In genomic region chr6:112295269-112295668, GRCm38 (mm10) we compare ENCODE assay signal across 14 mouse cellular contexts. TPM values are rescaled to one million over a fixed set of nuclear protein-coding genes. Genes with fewer than 3 reads are reported as not detected.
DNase-seq lines count a peak whose midpoint lies in the region; ATAC-seq and TF ChIP-seq lines count a peak whose summit lies in the region.
"Had no signal": no experiment of that assay in that cellular context is flagged by ENCODE, and none has a peak within 500 bp of the region (broad histone marks: within the 10 kb centered on the region; RNA-seq: fewer than 3 reads in every experiment).

No protein-coding gene starts in this region.

- no peak for TF ChIP-seq CTCF in gastrocnemius, adult 2 months (IDR thresholded peaks at IDR 0.05)

- H3K9me3 ChIP-seq in lung, embryonic 16.5 days (ENCODE audit: control insufficient read depth, low read length), result no peaks in the 10 kb centered on the region
- H3K9me3 ChIP-seq in midbrain, embryonic 14.5 days (ENCODE audit: control insufficient read depth, low read length), result no peaks in the 10 kb centered on the region
- H3K9me3 ChIP-seq in midbrain, embryonic 10.5 days (replicated peaks), result no peaks in the 10 kb centered on the region
- H3K9me3 ChIP-seq: embryonic facial prominence, embryonic 15.5 days; hindbrain, embryonic 15.5 days; liver, embryonic 12.5 days; megakaryocyte, embryonic 14.5 days had no signal

- no peak overlapping the region for H3K4me2 ChIP-seq in lung, embryonic 16.5 days (ENCODE audit: low read depth, low read length)
- H3K4me2 ChIP-seq in midbrain, embryonic 14.5 days (ENCODE audit: low read length), result no peak overlapping the region
- H3K4me2 ChIP-seq: embryonic facial prominence, embryonic 15.5 days; hindbrain, embryonic 15.5 days; liver, embryonic 12.5 days had no signal

- peak overlapping the region; percentile 16; the same call in 1 of the 2 replicates for H3K27ac ChIP-seq in gastrocnemius, adult 2 months
- H3K27ac ChIP-seq in lung, embryonic 16.5 days (ENCODE audit: low read length), result no peak overlapping the region
- H3K27ac ChIP-seq in midbrain, embryonic 14.5 days (replicated peaks; ENCODE audit: low read depth, low read length), result no peak overlapping the region
- H3K27ac ChIP-seq in midbrain, embryonic 10.5 days (replicated peaks), result no peak overlapping the region
- H3K27ac ChIP-seq: embryonic facial prominence, embryonic 15.5 days; hindbrain, embryonic 15.5 days; liver, embryonic 12.5 days had no signal

- no peaks in the 10 kb centered on the region for H3K36me3 ChIP-seq in lung, embryonic 16.5 days (ENCODE audit: control insufficient read depth, insufficient read depth, low read length)
- no peaks in the 10 kb centered on the region for H3K36me3 ChIP-seq in midbrain, embryonic 14.5 days (ENCODE audit: control insufficient read depth, insufficient read depth, low read length)
- no peaks in the 10 kb centered on the region for H3K36me3 ChIP-seq in midbrain, embryonic 10.5 days
- H3K36me3 ChIP-seq: embryonic facial prominence, embryonic 15.5 days; hindbrain, embryonic 15.5 days; liver, embryonic 12.5 days had no signal

- peak; percentile 54 for ATAC-seq in lung, embryonic 16.5 days (ENCODE audit: low read depth)
- ATAC-seq in midbrain, embryonic 14.5 days (ENCODE audit: low FRiP score, low TSS enrichment), result no peak
- ATAC-seq: activated CD4-positive, CD25-positive, alpha-beta regulatory T cell, adult 4 months; forebrain, postnatal 0 days; liver, embryonic 12.5 days had no signal

- no peaks in the 10 kb centered on the region for H3K27me3 ChIP-seq in lung, embryonic 16.5 days (ENCODE audit: control insufficient read depth, insufficient read depth, low read depth, low read length)
- H3K27me3 ChIP-seq in midbrain, embryonic 14.5 days (ENCODE audit: control insufficient read depth, insufficient read depth, low read length), result no peaks in the 10 kb centered on the region
- H3K27me3 ChIP-seq in midbrain, embryonic 10.5 days (ENCODE audit: low read depth, poor library complexity, severe bottlenecking), result no peaks in the 10 kb centered on the region
- H3K27me3 ChIP-seq: embryonic facial prominence, embryonic 15.5 days; hindbrain, embryonic 15.5 days; liver, embryonic 12.5 days; megakaryocyte, embryonic 14.5 days had no signal

- H3K4me3 ChIP-seq in gastrocnemius, adult 2 months, result no peak overlapping the region
- no peak overlapping the region for H3K4me3 ChIP-seq in lung, embryonic 16.5 days (ENCODE audit: low read length)
- H3K4me3 ChIP-seq in midbrain, embryonic 14.5 days (replicated peaks; ENCODE audit: low read depth, low read length), result no peak overlapping the region
- no peak overlapping the region for H3K4me3 ChIP-seq in midbrain, embryonic 10.5 days
- H3K4me3 ChIP-seq: embryonic facial prominence, embryonic 15.5 days; hindbrain, embryonic 15.5 days; liver, embryonic 12.5 days; megakaryocyte, embryonic 14.5 days had no signal

- H3K4me1 ChIP-seq in lung, embryonic 16.5 days (replicated peaks; ENCODE audit: control insufficient read depth, insufficient read depth, low read length), result peaks cover 5% of the 10 kb centered on the region; the same call in 1 of the 2 replicates
- H3K4me1 ChIP-seq in midbrain, embryonic 14.5 days (ENCODE audit: control insufficient read depth, insufficient read depth, low read length), result no peaks in the 10 kb centered on the region
- no peaks in the 10 kb centered on the region for H3K4me1 ChIP-seq in midbrain, embryonic 10.5 days
- H3K4me1 ChIP-seq: embryonic facial prominence, embryonic 15.5 days; hindbrain, embryonic 15.5 days; liver, embryonic 12.5 days; megakaryocyte, embryonic 14.5 days had no signal

- DNase-seq in gastrocnemius, adult 2 months, result no peak
- no peak for DNase-seq in gastrocnemius, adult 18-20 months (ENCODE audit: low spot score)
- peak; percentile 27 for DNase-seq in Muller cell, postnatal 12 days (ENCODE audit: inconsistent ontology term)
- DNase-seq in heart, postnatal 14 days, result peak; percentile 22 to 33
- no peak for DNase-seq in midbrain, embryonic 14.5 days
- no peak for DNase-seq in cerebellum, adult 18-20 months
- DNase-seq in midbrain, embryonic 10.5 days (ENCODE audit: low spot score), result no peak
- DNase-seq: forebrain, postnatal 0 days had no signal

- intact Hi-C loops in gastrocnemius, adult 2 months (cut with DNase I), result no loop called here
- intact Hi-C loops in heart, postnatal 14 days (cut with DNase I), result no loop called here

- 51% methylated on average over 3 of the region's 3 CpGs for WGBS in lung, embryonic 16.5 days
- WGBS in midbrain, embryonic 14.5 days, result 82% methylated on average over 3 of the region's 3 CpGs
- 85% methylated on average over 3 of the region's 3 CpGs for whole genome bisulfite sequencing in midbrain, embryonic 10.5 days

- H3K9ac ChIP-seq in lung, embryonic 16.5 days (ENCODE audit: low read length), result no peak overlapping the region
- no peak overlapping the region for H3K9ac ChIP-seq in midbrain, embryonic 14.5 days (replicated peaks; ENCODE audit: low read length)
- H3K9ac ChIP-seq: embryonic facial prominence, embryonic 15.5 days; forebrain, postnatal 0 days; hindbrain, embryonic 15.5 days; liver, embryonic 12.5 days had no signal

RNA-seq across cellular contexts. Expression of gene Lmcd1, which starts 21.7 kb away (rescaled TPM):
- total RNA-seq in gastrocnemius, adult 2 months (2021), result 100 to 1,000 TPM in 1 of 2 experiments, 10 to 100 TPM in 1; 70.8 to 175 TPM
- total RNA-seq in gastrocnemius, adult 18-20 months (2021), result 100 to 1,000 TPM; 109 to 237 TPM
- total RNA-seq in heart, postnatal 14 days (2021), result 10 to 100 TPM; 29.7 to 31.8 TPM
- polyA plus RNA-seq in lung, embryonic 16.5 days (2015; fragmentation: Nextera tagmentation; extraction: Ambion mirVana), result 33.3 and 33.4 TPM in 2 replicates
- 11.5 and 16.2 TPM in 2 replicates for polyA plus RNA-seq in midbrain, embryonic 14.5 days (2014; fragmentation: Nextera tagmentation; extraction: Ambion mirVana)
- 0.95 and 1.8 TPM in 2 replicates for polyA plus RNA-seq in midbrain, embryonic 10.5 days (2016; fragmentation: Nextera tagmentation; extraction: Ambion mirVana)
- polyA plus RNA-seq: activated CD4-positive, CD25-positive, alpha-beta regulatory T cell, adult 4 months had no signal

Comparison
In these comparisons a context has a peak if more than half of its experiments do, and no peak if none do; other contexts are left out.
1. DNase-seq: peak in Muller cell, postnatal 12 days (single experiment) and heart, postnatal 14 days (2 of 2); none in gastrocnemius, adult 2 months (single experiment), gastrocnemius, adult 18-20 months (single experiment), midbrain, embryonic 14.5 days (single experiment), cerebellum, adult 18-20 months (0 of 2) and midbrain, embryonic 10.5 days (single experiment).